Mouse (Mus musculus) limb, embryonic 15.5 days (tissue): Measurements from ENCODE around the gene Map4k5. TPM values are rescaled to one million over a fixed set of nuclear protein-coding genes. Genes with fewer than 3 reads are reported as not detected.

Source experiments
- ATAC-seq: fragments of 200-750 bp; cut with Nextera tagmentation; 2 replicates; pipeline ENCODE4 v1.8.0; 2017; ENCODE audit warnings: low read depth, moderate TSS enrichment; ENCODE audit not compliant: insufficient number of reproducible peaks, low FRiP score, low TSS enrichment
- H3K27ac ChIP-seq: fragments of 300-500 bp; sonication (generic); 2 replicates; pipeline ENCODE4 v1.5.1; 2015; ENCODE audit warnings: moderate library complexity, mild to moderate bottlenecking, inconsistent platforms
- H3K27me3 ChIP-seq: fragments of 300-500 bp; sonication (generic); 2 replicates; pipeline ENCODE4 v1.6.1; 2015; ENCODE audit warnings: inconsistent platforms
- H3K36me3 ChIP-seq: fragments of 300-500 bp; sonication (generic); 2 replicates; pipeline ENCODE4 v1.6.1; 2015; ENCODE audit warnings: inconsistent platforms
- H3K4me1 ChIP-seq: fragments of 300-500 bp; sonication (generic); 2 replicates; pipeline ENCODE4 v1.6.1; 2015; ENCODE audit warnings: inconsistent platforms
- H3K4me2 ChIP-seq: fragments of 300-500 bp; sonication (generic); 2 replicates; pipeline ENCODE4 v1.6.1; 2015; ENCODE audit warnings: mild to moderate bottlenecking, inconsistent platforms
- H3K4me3 ChIP-seq: fragments of 300-500 bp; sonication (generic); 2 replicates; pipeline ENCODE4 v1.5.1; 2015; ENCODE audit warnings: mild to moderate bottlenecking, inconsistent platforms
- H3K9ac ChIP-seq: fragments of 300-500 bp; sonication (generic); 2 replicates; pipeline ENCODE4 v1.6.1; 2015; ENCODE audit warnings: inconsistent platforms
- H3K9me3 ChIP-seq: fragments of 300-500 bp; sonication (generic); 2 replicates; pipeline ENCODE4 v1.6.1; 2016; ENCODE audit warnings: inconsistent platforms
- WGBS: fragments of 180-500 bp; shearing (Covaris S2); methylation state at CpG from one replicate; pipeline ENCODE4 v1.1.7; 2015; 5-methylcytosine and 5-hydroxymethylcytosine counted together
- polyA plus RNA-seq: library from polyadenylated mRNA; unstranded; fragments of >200 nt; fragmentation: Nextera tagmentation; extraction: Ambion mirVana; gene quantifications from 2 replicates; pipeline ENCODE4 v1.2.1, GENCODE M21; 2015

The Map4k5 gene
- polyA plus RNA-seq, 1 experiment from 2014 or later, result 38.1 TPM

DNA sequence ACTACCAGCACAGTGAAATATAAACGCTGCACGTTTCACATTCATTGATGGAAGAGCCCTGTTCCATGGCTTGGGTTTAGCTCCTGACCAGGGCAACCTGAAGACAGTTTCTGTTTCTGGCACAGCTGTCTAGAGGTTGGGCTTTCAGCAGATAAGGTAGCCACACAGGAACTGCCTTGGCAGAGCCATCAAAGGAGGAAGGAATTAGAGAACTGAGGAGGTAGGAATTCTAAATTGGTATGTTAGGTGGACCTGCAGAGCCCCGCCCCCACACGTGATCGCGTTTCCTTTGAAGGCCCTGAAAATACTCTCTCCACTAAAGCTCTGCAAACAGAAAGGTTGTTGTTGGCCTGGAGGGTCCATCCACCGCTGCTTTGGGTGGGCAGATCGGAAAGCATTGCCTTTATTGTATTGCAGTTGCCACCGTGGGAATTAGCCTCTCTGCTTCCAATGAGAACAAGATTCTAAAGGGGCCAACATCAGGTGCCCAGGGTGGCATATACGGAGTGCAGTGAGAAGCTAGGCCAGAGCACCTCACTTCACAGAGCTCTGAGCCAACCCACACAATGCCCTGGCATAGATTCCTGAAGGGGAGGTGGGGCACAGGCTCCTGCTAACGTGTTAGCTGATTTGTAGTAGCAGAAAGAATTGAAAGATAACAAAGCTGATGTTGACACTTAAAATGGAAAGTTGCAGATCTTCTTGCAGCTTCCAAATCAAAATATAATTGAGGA, 116.2 kb downstream of the Map4k5 start:
- Histone ChIP-seq H3K4me3 (no peak overlapping the region), H3K36me3 (no peaks in the 10 kb centered on the region), H3K27me3 (no peaks in the 10 kb centered on the region), H3K27ac (no peak overlapping the region), H3K4me2 (no peak overlapping the region), H3K9me3 (no peaks in the 10 kb centered on the region), H3K9ac (no peak overlapping the region), H3K4me1 (peaks cover 7% of the 10 kb centered on the region; the same call in 1 of the 2 replicates)
- 66% methylated on average over 11 of the region's 11 CpGs for WGBS
- no peak for ATAC-seq

DNA sequence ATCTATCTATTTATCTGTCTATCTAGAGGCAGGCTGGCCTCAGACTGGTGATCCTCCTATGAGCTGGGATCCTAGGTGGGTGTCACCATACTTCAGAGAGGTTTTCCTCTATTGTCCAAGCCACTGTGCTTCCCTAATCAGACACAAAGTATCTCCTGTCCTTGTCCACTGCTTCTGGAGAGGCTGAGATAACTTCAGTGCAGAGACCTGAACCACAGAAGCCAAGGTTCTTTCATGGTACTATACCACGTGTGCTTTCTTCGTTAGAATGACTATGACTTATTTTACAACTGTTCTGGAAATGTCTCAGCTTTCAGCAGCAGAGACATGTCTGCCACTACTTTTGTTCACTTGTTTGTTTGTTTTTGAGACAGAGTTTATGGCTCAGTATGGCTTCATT, 124.2 kb downstream of the Map4k5 start:
- Histone ChIP-seq H3K27ac (no peak overlapping the region), H3K4me3 (no peak overlapping the region), H3K4me1 (0 out of 2 replicates have a peak, but pooled peaks cover 6% of the 10 kb centered on the region), H3K4me2 (no peak overlapping the region), H3K9me3 (no peaks in the 10 kb centered on the region), H3K36me3 (no peaks in the 10 kb centered on the region), H3K27me3 (no peaks in the 10 kb centered on the region), H3K9ac (no peak overlapping the region)
- WGBS, result 57% methylated on average over 2 of the region's 2 CpGs
- ATAC-seq, result no peak

DNA sequence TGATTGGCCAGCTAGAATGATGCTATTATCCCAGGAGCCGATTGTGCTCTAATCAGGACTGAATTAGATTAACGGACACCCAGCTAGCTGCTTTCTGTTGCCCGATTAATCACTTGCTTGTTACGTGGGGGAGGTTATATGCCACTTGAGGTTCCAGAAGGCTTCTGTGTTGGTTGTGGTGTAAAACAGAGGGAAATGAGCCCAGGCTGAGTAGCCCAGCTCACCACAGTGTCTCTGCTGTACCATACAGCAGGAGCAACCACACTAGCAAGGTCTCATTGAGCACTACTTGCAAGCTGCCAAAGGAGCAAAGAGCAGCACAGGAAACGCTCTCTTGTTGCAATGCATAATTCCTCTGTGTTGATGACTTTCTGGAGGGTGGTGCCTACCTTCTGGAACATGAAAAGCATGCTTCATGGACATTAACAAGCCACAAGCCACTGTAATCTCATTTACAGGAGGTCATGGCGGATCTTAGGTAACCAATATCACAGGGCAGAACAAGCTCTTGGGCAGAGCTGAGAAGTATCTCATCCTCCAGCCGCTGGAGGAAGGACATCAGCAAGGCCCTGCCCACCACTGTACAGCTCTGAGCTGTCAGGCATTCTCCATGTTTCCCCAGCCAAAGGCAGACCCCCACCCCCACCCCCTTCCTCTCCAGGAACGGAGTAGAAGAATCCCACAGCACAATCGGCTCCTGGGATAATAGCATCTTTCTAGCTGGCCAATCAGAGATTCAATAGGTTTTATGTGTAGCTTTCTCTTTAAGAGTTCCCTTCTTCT, 125.3 kb downstream of the Map4k5 start:
- Histone ChIP-seq H3K27ac (no peak overlapping the region), H3K9me3 (no peaks in the 10 kb centered on the region), H3K9ac (no peak overlapping the region), H3K27me3 (no peaks in the 10 kb centered on the region), H3K4me3 (no peak overlapping the region), H3K4me2 (no peak overlapping the region), H3K4me1 (0 out of 2 replicates have a peak, but pooled peaks cover 6% of the 10 kb centered on the region), H3K36me3 (no peaks in the 10 kb centered on the region)
- WGBS, result 43% methylated on average over 9 of the region's 9 CpGs
- no peak for ATAC-seq

DNA sequence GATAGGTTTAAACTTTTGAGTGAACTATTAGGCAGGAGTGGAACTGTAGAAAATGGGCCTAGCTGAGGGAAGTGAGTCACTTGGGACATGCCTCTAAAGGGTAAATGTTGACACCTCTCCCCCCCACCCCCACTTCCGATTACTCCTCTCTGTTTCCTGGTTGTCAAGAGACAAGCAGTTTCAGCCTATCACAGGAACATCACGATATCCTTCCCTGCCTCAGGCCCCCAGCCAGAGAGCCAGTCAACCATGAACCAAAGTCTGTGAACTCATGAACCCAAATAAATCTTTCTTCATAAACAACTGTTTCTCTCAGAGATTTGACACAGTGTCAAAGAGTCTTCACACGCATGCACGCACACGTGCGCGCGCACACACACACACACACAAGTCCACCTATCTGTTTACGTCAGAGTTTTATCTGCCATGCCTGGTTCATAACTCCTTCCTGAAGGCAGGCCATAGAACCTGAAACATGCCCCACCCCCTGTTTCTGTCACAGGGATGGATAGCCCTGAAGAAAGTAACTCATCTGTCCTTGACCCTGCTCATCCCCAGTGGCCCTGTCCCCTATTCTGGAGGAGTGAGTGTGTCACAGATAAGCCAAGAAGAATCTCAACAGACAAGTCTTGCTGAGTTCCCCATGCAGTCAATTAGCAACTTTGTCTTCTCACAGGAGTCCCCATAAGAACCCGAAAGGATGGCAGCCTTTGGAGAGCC, 126.7 kb downstream of the Map4k5 start:
- H3K9me3 ChIP-seq, result no peaks in the 10 kb centered on the region
- 0 out of 2 replicates have a peak, but pooled peaks cover 6% of the 10 kb centered on the region for H3K4me1 ChIP-seq
- H3K36me3 ChIP-seq, result no peaks in the 10 kb centered on the region
- H3K27me3 ChIP-seq, result no peaks in the 10 kb centered on the region
- no peak overlapping the region for H3K4me3 ChIP-seq
- ATAC-seq, result no peak
- H3K9ac ChIP-seq, result no peak overlapping the region
- H3K4me2 ChIP-seq, result no peak overlapping the region
- H3K27ac ChIP-seq, result no peak overlapping the region
- WGBS, result 83% methylated on average over 10 of the region's 10 CpGs

DNA sequence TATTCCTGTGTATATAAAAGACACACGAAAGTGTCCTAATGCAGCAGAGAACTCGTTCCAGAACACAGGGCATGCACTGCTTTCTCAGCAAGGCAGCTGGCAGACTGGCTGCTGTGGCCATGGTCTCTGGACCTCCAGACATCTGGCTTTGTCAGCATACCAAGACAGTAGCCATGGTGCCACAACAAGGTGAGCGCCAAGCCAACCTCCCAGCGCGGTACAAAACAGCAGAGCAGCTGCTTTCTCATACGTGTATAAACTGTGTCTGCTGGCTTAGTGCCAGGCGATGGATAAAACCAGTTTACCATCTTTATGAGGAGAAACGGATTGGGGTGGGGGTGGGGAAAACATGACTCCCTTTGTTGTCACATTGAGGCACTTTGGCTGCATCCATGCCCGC, 127.5 kb downstream of the Map4k5 start:
- H3K9ac ChIP-seq, result no peak overlapping the region
- H3K4me3 ChIP-seq, result no peak overlapping the region
- H3K4me1 ChIP-seq, result peaks cover 12% of the 10 kb centered on the region
- H3K9me3 ChIP-seq, result no peaks in the 10 kb centered on the region
- no peak overlapping the region for H3K27ac ChIP-seq
- WGBS, result 48% methylated on average over 9 of the region's 9 CpGs
- no peaks in the 10 kb centered on the region for H3K27me3 ChIP-seq
- no peak for ATAC-seq
- H3K4me2 ChIP-seq, result no peak overlapping the region
- no peaks in the 10 kb centered on the region for H3K36me3 ChIP-seq

DNA sequence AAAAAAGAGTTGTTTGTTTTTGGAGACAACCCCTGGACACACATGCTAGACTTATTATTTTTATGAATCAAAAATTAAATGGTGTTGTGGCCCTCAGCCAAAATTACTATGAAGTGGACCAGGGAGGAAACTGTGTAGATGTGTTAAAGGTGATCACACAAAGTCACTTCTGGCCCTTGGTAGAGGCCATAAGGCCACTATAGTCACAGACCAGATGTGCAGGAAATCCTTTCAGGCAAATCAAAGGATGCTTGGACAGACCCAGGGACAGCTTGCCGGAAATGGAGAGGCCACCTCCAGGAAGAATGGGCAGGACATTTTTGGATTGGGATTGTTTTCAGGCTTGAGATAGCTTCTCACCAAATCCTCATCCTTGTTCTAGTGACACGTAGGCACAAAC, 131.4 kb downstream of the Map4k5 start:
- 75% methylated on average over 2 of the region's 2 CpGs for WGBS
- Histone ChIP-seq H3K27me3 (no peaks in the 10 kb centered on the region), H3K9me3 (no peaks in the 10 kb centered on the region), H3K27ac (no peak overlapping the region), H3K4me3 (no peak overlapping the region), H3K4me1 (peaks cover 35% of the 10 kb centered on the region), H3K36me3 (no peaks in the 10 kb centered on the region), H3K4me2 (no peak overlapping the region), H3K9ac (no peak overlapping the region)
- no peak for ATAC-seq

DNA sequence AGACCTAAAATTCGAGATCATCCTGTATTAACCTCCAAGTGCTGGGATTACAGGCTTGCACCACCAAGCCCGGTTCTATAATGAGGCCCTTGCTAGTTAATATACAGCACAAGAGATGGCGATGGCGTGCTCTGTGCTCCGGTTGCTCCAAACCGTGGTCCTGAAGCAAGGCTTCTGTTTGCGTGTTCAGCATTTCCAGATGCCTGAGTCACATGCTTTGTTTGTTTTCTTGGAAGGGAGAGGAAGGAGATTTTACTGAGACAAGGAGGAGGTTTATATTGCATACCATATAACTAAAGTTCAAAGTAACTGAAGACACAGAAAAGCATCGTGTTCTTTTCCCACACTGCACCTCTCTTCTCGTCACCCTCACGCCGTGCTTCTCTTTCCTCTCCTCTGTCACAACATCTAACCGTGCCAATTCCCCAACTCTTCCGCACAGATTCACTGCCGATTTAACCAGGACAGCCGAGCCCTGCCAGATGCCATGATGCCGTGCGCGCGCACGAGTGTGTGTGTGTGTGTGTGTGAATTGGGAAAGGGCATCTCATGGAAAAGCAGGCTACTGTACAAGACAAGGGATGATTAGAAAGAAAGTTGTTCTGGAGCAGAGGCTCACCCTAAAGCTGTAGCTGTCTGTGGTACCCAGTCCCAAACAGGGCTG, 132.1 kb downstream of the Map4k5 start:
- 67% methylated on average over 20 of the region's 20 CpGs for WGBS
- no peaks in the 10 kb centered on the region for H3K27me3 ChIP-seq
- H3K27ac ChIP-seq, result peak overlapping the region; percentile 47; the same call in 1 of the 2 replicates
- H3K4me1 ChIP-seq, result peaks cover 35% of the 10 kb centered on the region
- H3K9me3 ChIP-seq, result no peaks in the 10 kb centered on the region
- no peaks in the 10 kb centered on the region for H3K36me3 ChIP-seq
- H3K4me2 ChIP-seq, result no peak overlapping the region
- H3K4me3 ChIP-seq, result no peak overlapping the region
- no peak for ATAC-seq
- no peak overlapping the region for H3K9ac ChIP-seq

DNA sequence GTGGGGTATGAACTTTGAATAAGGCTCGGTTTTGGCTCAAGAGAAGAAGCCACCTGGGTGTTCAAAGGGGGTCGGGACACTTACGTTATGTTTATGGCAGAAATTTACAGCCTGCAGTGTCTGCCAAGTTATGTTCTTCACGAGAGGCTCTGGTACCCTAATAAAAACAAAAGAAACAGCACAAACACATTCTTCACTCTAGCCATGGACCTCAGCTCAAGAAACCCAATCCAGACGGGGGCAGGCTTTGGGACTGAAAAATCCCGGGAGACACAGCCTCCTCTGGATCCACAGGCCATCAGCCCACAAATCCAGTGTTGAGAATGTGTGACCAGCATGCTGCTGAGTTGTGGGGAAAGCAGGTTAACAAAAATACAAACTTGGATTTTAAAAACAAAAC, 133.0 kb downstream of the Map4k5 start:
- 16% methylated on average over 6 of the region's 6 CpGs for WGBS
- Histone ChIP-seq H3K27me3 (no peaks in the 10 kb centered on the region), H3K9me3 (no peaks in the 10 kb centered on the region), H3K4me3 (no peak overlapping the region), H3K36me3 (no peaks in the 10 kb centered on the region), H3K4me1 (peaks cover 32% of the 10 kb centered on the region), H3K27ac (peak overlapping the region; percentile 59; the same call in 1 of the 2 replicates), H3K4me2 (no peak overlapping the region), H3K9ac (no peak overlapping the region)
- no peak for ATAC-seq

DNA sequence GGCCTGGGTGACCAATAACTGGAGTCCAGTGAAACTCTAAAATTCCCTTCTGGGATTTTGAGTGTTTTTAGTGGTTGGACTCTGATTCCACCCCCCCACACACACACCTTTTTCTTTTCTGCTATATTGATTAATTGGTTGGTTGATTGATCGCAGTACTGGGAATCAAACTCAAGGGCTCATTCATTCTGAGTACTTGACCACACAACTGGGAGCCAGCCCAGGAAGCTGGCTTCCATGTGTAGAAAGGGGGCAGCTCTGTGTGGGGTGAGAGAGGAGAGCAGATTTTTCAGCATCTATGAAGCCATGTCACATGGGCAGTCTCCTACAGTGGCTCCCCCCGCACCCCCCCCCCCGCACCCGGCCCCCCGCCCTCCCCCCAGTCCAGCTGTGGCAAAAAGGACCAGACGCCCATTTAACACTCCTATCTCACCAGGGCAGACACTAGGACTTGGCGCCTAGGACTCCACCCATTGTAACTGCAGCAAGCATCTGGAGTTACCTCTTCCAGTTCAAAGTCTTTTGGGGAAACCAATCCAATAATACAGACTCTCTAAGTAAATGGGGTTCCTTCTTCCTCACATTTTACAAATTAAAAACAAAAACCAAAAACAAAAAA, 133.6 kb downstream of the Map4k5 start:
- peak overlapping the region; percentile 35 for H3K27ac ChIP-seq
- no peak for ATAC-seq
- no peaks in the 10 kb centered on the region for H3K36me3 ChIP-seq
- peak overlapping the region; percentile 47; the same call in 1 of the 2 replicates for H3K4me2 ChIP-seq
- WGBS, result 19% methylated on average over 7 of the region's 7 CpGs
- H3K9me3 ChIP-seq, result no peaks in the 10 kb centered on the region
- H3K27me3 ChIP-seq, result no peaks in the 10 kb centered on the region
- peaks cover 32% of the 10 kb centered on the region for H3K4me1 ChIP-seq
- no peak overlapping the region for H3K9ac ChIP-seq
- H3K4me3 ChIP-seq, result no peak overlapping the region

DNA sequence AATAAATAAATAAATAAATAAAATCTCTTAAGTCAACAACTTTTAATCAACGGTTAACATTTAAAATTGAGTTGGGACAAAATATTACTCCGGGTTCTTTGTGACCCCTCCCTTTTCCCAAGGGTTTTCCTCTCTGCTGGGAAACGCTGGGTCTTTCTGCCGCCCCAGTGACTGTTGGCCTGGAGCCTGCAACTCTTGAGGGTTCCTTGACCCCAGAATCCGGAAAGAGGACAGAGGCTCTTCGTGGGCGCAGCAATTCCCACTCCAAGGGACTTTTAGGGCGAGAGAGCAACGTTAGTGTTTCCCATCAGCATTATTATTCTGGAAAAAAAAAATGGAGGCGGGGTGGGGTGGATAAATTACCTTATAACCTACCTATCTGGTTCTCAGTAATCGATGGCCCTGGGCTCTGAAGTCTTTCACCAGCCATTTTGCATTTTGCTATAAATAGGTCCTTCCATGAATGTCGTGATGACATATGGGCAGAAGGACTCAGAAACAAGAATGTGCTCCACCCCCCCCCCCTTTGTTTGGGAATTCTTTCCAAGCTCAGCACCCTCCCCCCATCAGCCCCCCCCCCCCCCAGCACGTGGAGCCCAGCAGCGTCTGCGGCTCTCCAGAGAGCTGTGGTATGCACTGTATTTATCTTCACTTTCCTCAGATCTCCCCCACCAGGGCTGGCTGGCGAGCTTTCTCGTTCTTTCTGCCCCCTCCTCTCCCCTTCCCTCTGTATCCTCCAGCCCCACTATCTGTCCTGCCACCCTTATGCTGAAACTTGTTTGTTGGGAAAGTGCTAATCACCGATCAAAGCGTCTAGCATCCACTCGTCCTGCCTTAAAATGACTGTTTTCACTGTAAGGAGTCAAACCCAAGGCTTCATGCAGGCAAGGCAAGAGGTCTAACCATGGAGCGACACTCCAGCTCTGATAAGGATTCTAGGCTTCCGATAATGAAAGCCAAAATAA, 134.5 kb downstream of the Map4k5 start:
- H3K4me1 ChIP-seq, result peaks cover 32% of the 10 kb centered on the region
- ATAC-seq, result 0 out of 2 replicates have a peak, but pooled peaks have one; percentile 38
- no peaks in the 10 kb centered on the region for H3K27me3 ChIP-seq
- no peaks in the 10 kb centered on the region for H3K36me3 ChIP-seq
- H3K9ac ChIP-seq, result no peak overlapping the region
- peak overlapping the region; percentile 47 for H3K4me2 ChIP-seq
- peak overlapping the region; percentile 14; the same call in 1 of the 2 replicates for H3K4me3 ChIP-seq
- H3K9me3 ChIP-seq, result no peaks in the 10 kb centered on the region
- 9% methylated on average over 22 of the region's 22 CpGs for WGBS
- H3K27ac ChIP-seq, result peak overlapping the region; percentile 44
